Mouse (Mus musculus): ENCODE results near the gene B9d1.

B9d1 gene

GRCm38 (mm10) chr11:61489085-61489484, 15.9 kb upstream of the B9d1 start:
- DNase-seq (ENCODE audit: low spot score in 2 of 2), result no peak

GRCm38 (mm10) chr11:61489874-61490273, 15.1 kb upstream of the B9d1 start:
- DNase-seq (ENCODE audit: low spot score in 2 of 2), result no peak

- no peak for DNase-seq (ENCODE audit: low spot score in 2 of 2)
Observed at GRCm38 (mm10) chr11:61490944-61491520, 13.9 kb upstream of the B9d1 start.

GRCm38 (mm10) chr11:61492749-61493401, 12.1 kb upstream of the B9d1 start:
- no peak for DNase-seq (ENCODE audit: low spot score in 2 of 2)

- DNase-seq (ENCODE audit: low spot score in 2 of 2), result no peak
Observed at GRCm38 (mm10) chr11:61493525-61494128, 11.3 kb upstream of the B9d1 start.

GRCm38 (mm10) chr11:61494129-61494997, 10.6 kb upstream of the B9d1 start, which contains the start of gene Mapk7:
Gene Mapk7, minus strand, starts transcription at chr11:61494406.
- DNase-seq (ENCODE audit: low spot score in 2 of 2), result peak; percentile 95 to 96

- no peak for DNase-seq (ENCODE audit: low spot score in 2 of 2)
Observed at GRCm38 (mm10) chr11:61495528-61495927, 9.4 kb upstream of the B9d1 start.

- DNase-seq (ENCODE audit: low spot score in 2 of 2), result no peak
Observed at GRCm38 (mm10) chr11:61497490-61497889, 7.5 kb upstream of the B9d1 start.

- DNase-seq (ENCODE audit: low spot score in 2 of 2), result no peak
Observed at GRCm38 (mm10) chr11:61498736-61499504, 6.0 kb upstream of the B9d1 start.

GRCm38 (mm10) chr11:61503933-61504332, 1.0 kb upstream of the B9d1 start:
- no peak for DNase-seq (ENCODE audit: low spot score in 2 of 2)

- no peak for DNase-seq (ENCODE audit: low spot score in 2 of 2)
Observed at GRCm38 (mm10) chr11:61514953-61515352, 10.0 kb downstream of the B9d1 start.

GRCm38 (mm10) chr11:61517971-61518370, 13.0 kb downstream of the B9d1 start:
- no peak for DNase-seq (ENCODE audit: low spot score in 2 of 2)

- no peak for DNase-seq (ENCODE audit: low spot score in 2 of 2)
Observed at GRCm38 (mm10) chr11:61518871-61519270, 13.9 kb downstream of the B9d1 start.

GRCm38 (mm10) chr11:61519484-61520107, 14.7 kb downstream of the B9d1 start:
- DNase-seq (ENCODE audit: low spot score in 2 of 2), result no peak

GRCm38 (mm10) chr11:61526872-61527271, 21.9 kb downstream of the B9d1 start:
- DNase-seq (ENCODE audit: low spot score in 2 of 2), result no peak

GRCm38 (mm10) chr11:61529268-61529713, 24.3 kb downstream of the B9d1 start:
- DNase-seq (ENCODE audit: low spot score in 2 of 2), result peak; percentile 38 to 46

- no peak for DNase-seq (ENCODE audit: low spot score in 2 of 2)
Observed at GRCm38 (mm10) chr11:61532820-61533219, 27.9 kb downstream of the B9d1 start.

GRCm38 (mm10) chr11:61533571-61533970, 28.6 kb downstream of the B9d1 start:
- no peak for DNase-seq (ENCODE audit: low spot score in 2 of 2)

- DNase-seq (ENCODE audit: low spot score in 2 of 2), result no peak
Observed at GRCm38 (mm10) chr11:61535530-61535929, 30.6 kb downstream of the B9d1 start.

- no peak for DNase-seq (ENCODE audit: low spot score in 2 of 2)
Observed at GRCm38 (mm10) chr11:61536952-61537351, 32.0 kb downstream of the B9d1 start.

- DNase-seq (ENCODE audit: low spot score in 2 of 2), result peak in 1 of 2 experiments; percentile 51
Observed at GRCm38 (mm10) chr11:61537362-61537761, 32.4 kb downstream of the B9d1 start.
